8 mouse cellular contexts compared by ENCODE assay signal in the genomic region with DNA sequence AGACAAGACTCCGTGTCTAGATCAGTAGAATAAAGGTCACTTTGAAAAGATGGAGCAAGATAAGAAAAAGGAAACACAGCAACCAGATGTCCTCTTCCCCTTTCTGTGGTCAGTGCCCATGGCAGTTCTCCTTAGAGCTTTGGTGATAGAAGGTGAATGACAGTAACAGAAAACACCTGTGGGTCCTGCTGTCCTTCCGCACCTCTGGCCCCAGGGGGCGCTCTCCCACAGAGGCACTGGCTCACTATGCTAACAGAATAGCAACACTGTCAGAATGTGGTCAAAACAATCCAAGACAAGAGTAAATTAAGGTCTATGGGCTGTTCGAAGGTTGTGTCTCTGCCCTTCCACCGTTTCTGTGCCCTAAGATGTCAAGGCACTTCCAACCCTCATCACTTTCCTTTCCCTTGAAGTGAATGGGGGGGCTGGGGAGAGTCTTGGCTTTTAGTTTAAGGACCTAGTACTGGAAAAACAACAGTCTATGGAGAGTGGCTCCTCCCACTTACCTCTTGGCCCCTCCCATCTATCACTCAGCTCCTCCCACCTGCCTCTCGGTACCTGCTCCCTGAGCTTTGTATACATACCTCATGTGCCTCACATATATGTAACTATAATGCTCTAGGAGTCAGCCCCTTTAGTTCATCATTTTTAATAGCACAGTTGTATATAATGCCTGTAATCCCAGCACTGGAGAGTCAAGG.
DNase-seq lines count a peak whose midpoint lies in the region; TF ChIP-seq lines count a peak whose summit lies in the region.

No protein-coding gene starts in this region.

- peaks cover 5% of the 10 kb centered on the region; the same call in 1 of the 2 replicates for H3K4me1 ChIP-seq in embryonic fibroblast, embryonic 13.5 days (ENCODE audit: control insufficient read depth, insufficient read depth, low read length)

- TF ChIP-seq CTCF in embryonic fibroblast, embryonic 13.5 days (IDR thresholded peaks at IDR 0.05; ENCODE audit: borderline replicate concordance, insufficient read depth, low read length) = peak; percentile 40; the same call in 1 of the 2 replicates

- DNase-seq in cerebellum, postnatal 36 days = peak; percentile 10 to 11
- no peak for DNase-seq in cerebellum, adult 9-10 months
- DNase-seq in ovary, postnatal 36 days (ENCODE audit: low spot score) = peak; percentile 23
- DNase-seq in ovary, adult 18-20 months (ENCODE audit: low spot score) = no peak
- peak; percentile 59 for DNase-seq in lung, postnatal 36 days
- DNase-seq in thymus, postnatal 14 days = peak; percentile 79
- DNase-seq in neural tube, embryonic 10.5 days (ENCODE audit: extremely low spot score, low spot score) = no peak

- H3K4me3 ChIP-seq in embryonic fibroblast, embryonic 13.5 days (ENCODE audit: insufficient read depth, low read length) = no peak overlapping the region

- no peak overlapping the region for H3K27ac ChIP-seq in embryonic fibroblast, embryonic 13.5 days (ENCODE audit: insufficient read depth, low read length)

- TF ChIP-seq POLR2A in embryonic fibroblast, embryonic 13.5 days (IDR thresholded peaks at IDR 0.05; ENCODE audit: low read depth, low read length) = no peak

Comparison
In these comparisons a context has a peak if more than half of its experiments do, and no peak if none do; other contexts are left out.
1. DNase-seq: peak in cerebellum, postnatal 36 days (2 of 2), ovary, postnatal 36 days (single experiment), lung, postnatal 36 days (single experiment) and thymus, postnatal 14 days (single experiment); none in cerebellum, adult 9-10 months (single experiment), ovary, adult 18-20 months (single experiment) and neural tube, embryonic 10.5 days (single experiment).